Mouse (Mus musculus) E14TG2a.4 (cell line): Measurements from ENCODE around the gene Cnnm2.

Experiments used
- CTCF ChIP-seq: conservative IDR thresholded peaks from 2 replicates; pipeline ENCODE4 v1.5.1; 2014; ENCODE audit warnings: low read length
- POU5F1 ChIP-seq: IDR thresholded peaks from 2 replicates; pipeline ENCODE4 v1.6.1; 2014; ENCODE audit warnings: low read length, borderline replicate concordance

DNA sequence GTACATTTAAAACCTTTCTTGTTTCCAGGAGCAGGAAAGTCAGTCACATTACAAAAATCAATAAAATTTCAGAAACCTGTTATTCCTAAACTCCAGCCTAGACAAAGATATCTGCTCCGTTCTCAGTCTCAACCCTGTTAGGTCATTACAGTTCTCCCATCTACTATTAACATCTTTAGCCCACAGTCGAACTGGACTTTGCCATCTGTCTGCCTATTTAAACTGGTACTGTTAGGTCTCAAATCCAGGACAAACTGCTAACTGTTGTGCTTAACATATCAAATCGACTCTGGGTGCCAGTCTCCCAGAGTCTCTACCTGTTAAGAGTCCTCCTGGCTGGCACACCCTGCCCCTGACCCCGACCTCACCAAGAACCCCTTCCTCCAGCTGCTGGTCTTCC, 144.6 kb downstream of the Cnnm2 start:
- TF ChIP-seq CTCF: no peak
- no peak for TF ChIP-seq POU5F1
